In genomic region chr15:78948883-78949282, GRCm38 (mm10) we compare ENCODE assay signal across 13 mouse cellular contexts. TPM values are rescaled to one million over a fixed set of nuclear protein-coding genes. Genes with fewer than 3 reads are reported as not detected.
A peak's percentile ranks its signal among the peaks of the same experiment; 100 is the strongest.
DNase-seq lines count a peak whose midpoint lies in the region; ATAC-seq lines count a peak whose summit lies in the region.
"Had no signal": no experiment of that assay in that cellular context is flagged by ENCODE, and none has a peak within 500 bp of the region (broad histone marks: within the 10 kb centered on the region; RNA-seq: fewer than 3 reads in every experiment).

No protein-coding gene starts in this region.

- no peak for ATAC-seq in cerebellum, adult (ENCODE audit: insufficient number of reproducible peaks, low FRiP score, low TSS enrichment)
- no peak for ATAC-seq in forebrain, embryonic 15.5 days (replicated peaks)
- ATAC-seq in limb, embryonic 12.5 days (ENCODE audit: insufficient number of reproducible peaks, insufficient read depth, low FRiP score, low TSS enrichment, low read depth) = no peak
- ATAC-seq in neural tube, embryonic 13.5 days (ENCODE audit: low read depth) = no peak
- no peak for ATAC-seq in heart, embryonic 12.5 days (ENCODE audit: insufficient number of reproducible peaks, low FRiP score)
- ATAC-seq: activated CD4-positive, CD25-positive, alpha-beta regulatory T cell, adult 4 months had no signal

- no peaks in the 10 kb centered on the region for H3K9me3 ChIP-seq in forebrain, embryonic 15.5 days
- H3K9me3 ChIP-seq in limb, embryonic 12.5 days = no peaks in the 10 kb centered on the region
- H3K9me3 ChIP-seq in neural tube, embryonic 13.5 days = no peaks in the 10 kb centered on the region
- H3K9me3 ChIP-seq in heart, embryonic 12.5 days (replicated peaks) = no peaks in the 10 kb centered on the region
- H3K9me3 ChIP-seq: liver, embryonic 15.5 days had no signal

- no peak overlapping the region for H3K27ac ChIP-seq in forebrain, embryonic 15.5 days (replicated peaks)
- no peak overlapping the region for H3K27ac ChIP-seq in limb, embryonic 12.5 days
- H3K27ac ChIP-seq in neural tube, embryonic 13.5 days (replicated peaks) = no peak overlapping the region
- H3K27ac ChIP-seq in heart, embryonic 12.5 days (ENCODE audit: poor library complexity, severe bottlenecking) = no peak overlapping the region
- H3K27ac ChIP-seq: gastrocnemius, adult 2 months; liver, embryonic 15.5 days; stomach, postnatal 0 days had no signal

- peak overlapping the region; percentile 71 for H3K4me3 ChIP-seq in forebrain, embryonic 15.5 days
- H3K4me3 ChIP-seq in limb, embryonic 12.5 days (replicated peaks) = peak overlapping the region; percentile 55
- peak overlapping the region; percentile 64 for H3K4me3 ChIP-seq in neural tube, embryonic 13.5 days
- H3K4me3 ChIP-seq in heart, embryonic 12.5 days = no peak overlapping the region
- H3K4me3 ChIP-seq: liver, embryonic 15.5 days had no signal

- H3K4me1 ChIP-seq in forebrain, embryonic 15.5 days = peaks cover 25% of the 10 kb centered on the region
- H3K4me1 ChIP-seq in limb, embryonic 12.5 days (replicated peaks) = peaks cover 20% of the 10 kb centered on the region
- peaks cover 25% of the 10 kb centered on the region for H3K4me1 ChIP-seq in neural tube, embryonic 13.5 days (replicated peaks)
- H3K4me1 ChIP-seq in heart, embryonic 12.5 days (replicated peaks) = peaks cover 10% of the 10 kb centered on the region

- H3K9ac ChIP-seq in forebrain, embryonic 15.5 days (replicated peaks) = peak overlapping the region; percentile 78; the same call in 1 of the 2 replicates
- no peak overlapping the region for H3K9ac ChIP-seq in limb, embryonic 12.5 days (replicated peaks)
- 0 out of 2 replicates have a peak overlapping the region, but pooled peaks have one; percentile 22 for H3K9ac ChIP-seq in neural tube, embryonic 13.5 days
- H3K9ac ChIP-seq in heart, embryonic 12.5 days = no peak overlapping the region
- H3K9ac ChIP-seq: liver, embryonic 15.5 days had no signal

- H3K27me3 ChIP-seq in forebrain, embryonic 15.5 days = no peaks in the 10 kb centered on the region
- H3K27me3 ChIP-seq in limb, embryonic 12.5 days = no peaks in the 10 kb centered on the region
- 0 out of 2 replicates have a peak, but pooled peaks cover 2% of the 10 kb centered on the region for H3K27me3 ChIP-seq in neural tube, embryonic 13.5 days
- peaks cover 12% of the 10 kb centered on the region for H3K27me3 ChIP-seq in heart, embryonic 12.5 days (replicated peaks)

- peaks cover 17% of the 10 kb centered on the region for H3K36me3 ChIP-seq in forebrain, embryonic 15.5 days
- H3K36me3 ChIP-seq in limb, embryonic 12.5 days = peaks cover 31% of the 10 kb centered on the region
- H3K36me3 ChIP-seq in neural tube, embryonic 13.5 days = peaks cover 26% of the 10 kb centered on the region
- H3K36me3 ChIP-seq in heart, embryonic 12.5 days = peaks cover 6% of the 10 kb centered on the region; the same call in 1 of the 2 replicates

- 95% methylated on average over 3 of the region's 3 CpGs for WGBS in forebrain, embryonic 15.5 days
- 95% methylated on average over 3 of the region's 3 CpGs for WGBS in limb, embryonic 12.5 days
- 96% methylated on average over 3 of the region's 3 CpGs for WGBS in neural tube, embryonic 13.5 days
- WGBS in heart, embryonic 12.5 days = 94% methylated on average over 3 of the region's 3 CpGs

- peak; percentile 39 to 48 for DNase-seq in cerebellum, adult 18-20 months
- DNase-seq in thymus, postnatal 4 days = no peak
- no peak for DNase-seq in layer of hippocampus, adult 9-11 months
- DNase-seq: gastrocnemius, adult 2 months; kidney, adult 2 months had no signal

- peak overlapping the region; percentile 70 for H3K4me2 ChIP-seq in forebrain, embryonic 15.5 days (replicated peaks)
- peak overlapping the region; percentile 73 for H3K4me2 ChIP-seq in limb, embryonic 12.5 days
- peak overlapping the region; percentile 60 for H3K4me2 ChIP-seq in neural tube, embryonic 13.5 days
- no peak overlapping the region for H3K4me2 ChIP-seq in heart, embryonic 12.5 days

RNA-seq across cellular contexts. Expression of gene Triobp, which starts 1.4 kb away (rescaled TPM):
- 43.3 and 49.9 TPM in 2 replicates for polyA plus RNA-seq in forebrain, embryonic 15.5 days (2015; fragmentation: Nextera tagmentation; extraction: Ambion mirVana)
- polyA plus RNA-seq in limb, embryonic 12.5 days (2016; fragmentation: Nextera tagmentation; extraction: Ambion mirVana) = 37.9 and 42.2 TPM in 2 replicates
- 33.4 and 40.1 TPM in 2 replicates for polyA plus RNA-seq in neural tube, embryonic 13.5 days (2015; fragmentation: Nextera tagmentation; extraction: Ambion mirVana)
- 59.4 and 64.1 TPM in 2 replicates for polyA plus RNA-seq in heart, embryonic 12.5 days (2016; fragmentation: Nextera tagmentation; extraction: Ambion mirVana)

RNA-seq across cellular contexts. Expression of gene Nol12, which starts 14.2 kb away (rescaled TPM):
- polyA plus RNA-seq in forebrain, embryonic 15.5 days (2015; fragmentation: Nextera tagmentation; extraction: Ambion mirVana) = 57.4 and 59.3 TPM in 2 replicates
- polyA plus RNA-seq in limb, embryonic 12.5 days (2016; fragmentation: Nextera tagmentation; extraction: Ambion mirVana) = 61.1 and 61.6 TPM in 2 replicates
- 57.1 and 60.8 TPM in 2 replicates for polyA plus RNA-seq in neural tube, embryonic 13.5 days (2015; fragmentation: Nextera tagmentation; extraction: Ambion mirVana)
- 37.9 and 39.9 TPM in 2 replicates for polyA plus RNA-seq in heart, embryonic 12.5 days (2016; fragmentation: Nextera tagmentation; extraction: Ambion mirVana)

RNA-seq across cellular contexts. Expression of gene Lgals1, which starts 22.4 kb away (rescaled TPM):
- 61.7 and 66.5 TPM in 2 replicates for polyA plus RNA-seq in forebrain, embryonic 15.5 days (2015; fragmentation: Nextera tagmentation; extraction: Ambion mirVana)
- polyA plus RNA-seq in limb, embryonic 12.5 days (2016; fragmentation: Nextera tagmentation; extraction: Ambion mirVana) = 922 and 966 TPM in 2 replicates
- 273 and 356 TPM in 2 replicates for polyA plus RNA-seq in neural tube, embryonic 13.5 days (2015; fragmentation: Nextera tagmentation; extraction: Ambion mirVana)
- 667 and 690 TPM in 2 replicates for polyA plus RNA-seq in heart, embryonic 12.5 days (2016; fragmentation: Nextera tagmentation; extraction: Ambion mirVana)

RNA-seq across cellular contexts. Expression of gene Pdxp, which starts 35.2 kb away (rescaled TPM):
- polyA plus RNA-seq in forebrain, embryonic 15.5 days (2015; fragmentation: Nextera tagmentation; extraction: Ambion mirVana) = 99.5 and 101 TPM in 2 replicates
- polyA plus RNA-seq in limb, embryonic 12.5 days (2016; fragmentation: Nextera tagmentation; extraction: Ambion mirVana) = 36.5 and 36.8 TPM in 2 replicates
- 46.3 and 53.6 TPM in 2 replicates for polyA plus RNA-seq in neural tube, embryonic 13.5 days (2015; fragmentation: Nextera tagmentation; extraction: Ambion mirVana)
- 33.4 and 34.2 TPM in 2 replicates for polyA plus RNA-seq in heart, embryonic 12.5 days (2016; fragmentation: Nextera tagmentation; extraction: Ambion mirVana)

RNA-seq across cellular contexts. Expression of gene Sh3bp1, which starts 49.3 kb away (rescaled TPM):
- 3.6 and 5.9 TPM in 2 replicates for polyA plus RNA-seq in forebrain, embryonic 15.5 days (2015; fragmentation: Nextera tagmentation; extraction: Ambion mirVana)
- 37.0 and 40.3 TPM in 2 replicates for polyA plus RNA-seq in limb, embryonic 12.5 days (2016; fragmentation: Nextera tagmentation; extraction: Ambion mirVana)
- polyA plus RNA-seq in neural tube, embryonic 13.5 days (2015; fragmentation: Nextera tagmentation; extraction: Ambion mirVana) = 6.2 and 6.8 TPM in 2 replicates
- polyA plus RNA-seq in heart, embryonic 12.5 days (2016; fragmentation: Nextera tagmentation; extraction: Ambion mirVana) = 26.2 and 26.8 TPM in 2 replicates

Comparison
In these comparisons a context has a peak if more than half of its experiments do, and no peak if none do; other contexts are left out.
1. DNase-seq: peak in cerebellum, adult 18-20 months (2 of 2); none in thymus, postnatal 4 days (single experiment) and layer of hippocampus, adult 9-11 months (single experiment).
2. H3K9ac ChIP-seq: peak in forebrain, embryonic 15.5 days (single experiment) and neural tube, embryonic 13.5 days (single experiment); none in limb, embryonic 12.5 days (single experiment) and heart, embryonic 12.5 days (single experiment).